Mouse (Mus musculus) megakaryocyte, embryonic 14.5 days (primary cell): Measurements from ENCODE around the gene Vhl.

ENCODE experiments used
- FLI1 ChIP-seq: IDR thresholded peaks from 2 replicates; pipeline ENCODE4 v1.6.1; 2012; ENCODE audit warnings: low read length, inconsistent platforms, mixed read lengths
- GATA1 ChIP-seq: IDR thresholded peaks from 3 replicates; pipeline ENCODE4 v1.6.1; 2012; ENCODE audit warnings: mixed read lengths, low read length, inconsistent platforms, borderline replicate concordance

- TF ChIP-seq FLI1, result no peak
- TF ChIP-seq GATA1, result no peak
These were observed 19.3 kb downstream of the Vhl start for GRCm38 (mm10) chr6:113643021-113643420.
